Mouse (Mus musculus): ENCODE results near the gene Cyb561d2.

GRCm38 (mm10) chr9:107548820-107549219, 6.8 kb upstream of the Cyb561d2 start:
- no peak for TF ChIP-seq CTCF (IDR thresholded peaks at IDR 0.05)
- no peak for TF ChIP-seq EP300 (IDR thresholded peaks at IDR 0.05)
